Mouse (Mus musculus): ENCODE measurements around the gene Csf2rb2. TPM values are rescaled to one million over a fixed set of nuclear protein-coding genes. Genes with fewer than 3 reads are reported as not detected.

The Csf2rb2 gene
- 0.21 and 0.48 TPM in 2 replicates for polyA plus RNA-seq (2021; fragmentation: Nextera tagmentation)
- long read RNA-seq, experiment 1: 0 reads
- long read RNA-seq, experiment 2: 0 reads

DNA sequence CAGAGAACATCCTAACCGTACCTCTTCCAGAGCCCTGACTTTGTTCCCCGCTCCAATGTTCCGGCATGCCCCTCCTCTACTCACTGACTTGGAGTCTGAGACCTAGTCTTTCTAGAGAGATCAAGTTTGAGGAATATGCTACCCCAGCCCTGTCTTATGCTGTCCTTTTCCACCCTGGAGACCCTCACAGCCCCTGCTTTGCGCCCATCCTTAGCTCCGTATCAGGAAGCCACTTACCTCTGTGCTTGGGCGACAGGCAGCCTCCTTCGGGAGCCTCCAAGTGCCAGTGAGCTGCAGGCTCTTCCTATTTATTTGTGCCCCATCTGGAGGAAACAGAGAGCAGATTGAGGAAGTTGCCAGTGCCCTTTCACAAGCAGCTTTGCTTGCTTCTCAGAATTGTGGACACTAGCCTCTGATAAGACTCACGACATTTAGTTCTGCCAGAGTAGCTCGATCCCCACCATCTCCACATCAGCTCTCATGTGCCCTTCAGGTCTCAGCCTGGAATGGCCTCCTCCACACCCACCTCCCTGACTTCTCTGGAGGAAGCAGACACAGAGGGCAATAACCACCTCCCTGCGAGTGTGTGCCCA, at the start of gene Csf2rb2:
TSS of gene Csf2rb2 (minus strand) at position 381 of the 593 bp plus-strand sequence.

DNA sequence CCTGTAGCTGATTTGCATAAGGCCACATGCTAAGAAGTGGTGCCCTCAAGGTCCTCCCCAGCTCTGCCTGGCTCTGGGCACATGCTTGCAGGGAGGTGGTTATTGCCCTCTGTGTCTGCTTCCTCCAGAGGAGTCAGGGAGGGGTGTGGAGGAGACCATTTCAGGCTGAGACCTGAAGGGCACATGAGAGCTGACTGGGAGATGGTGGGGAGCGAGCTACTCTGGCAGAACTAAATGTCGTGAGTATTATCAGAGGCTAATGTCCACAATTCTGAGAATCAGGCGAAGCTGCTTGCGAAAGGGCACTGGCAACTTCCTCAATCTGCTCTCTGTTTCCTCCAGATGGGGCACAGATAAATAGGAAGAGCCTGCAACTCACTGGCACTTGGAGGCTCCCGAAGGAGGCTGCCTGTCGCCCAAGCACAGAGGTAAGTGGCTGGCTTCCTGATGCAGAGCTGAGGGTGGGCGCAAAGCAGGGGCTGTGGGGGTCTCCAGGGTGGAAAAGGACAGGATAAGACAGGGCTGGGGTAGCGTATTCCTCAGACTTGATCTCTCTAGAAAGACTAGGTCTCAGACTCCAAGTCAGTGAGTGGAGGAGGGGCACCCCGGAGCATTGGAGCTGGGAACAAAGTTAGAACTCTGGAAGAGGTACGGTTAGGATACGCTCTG, 20.3 kb upstream of the Csf2rb2 start, which contains the start of gene Csf2rb:
TSS of gene Csf2rb (plus strand) at position 82 of the 669 bp plus-strand sequence.

DNA sequence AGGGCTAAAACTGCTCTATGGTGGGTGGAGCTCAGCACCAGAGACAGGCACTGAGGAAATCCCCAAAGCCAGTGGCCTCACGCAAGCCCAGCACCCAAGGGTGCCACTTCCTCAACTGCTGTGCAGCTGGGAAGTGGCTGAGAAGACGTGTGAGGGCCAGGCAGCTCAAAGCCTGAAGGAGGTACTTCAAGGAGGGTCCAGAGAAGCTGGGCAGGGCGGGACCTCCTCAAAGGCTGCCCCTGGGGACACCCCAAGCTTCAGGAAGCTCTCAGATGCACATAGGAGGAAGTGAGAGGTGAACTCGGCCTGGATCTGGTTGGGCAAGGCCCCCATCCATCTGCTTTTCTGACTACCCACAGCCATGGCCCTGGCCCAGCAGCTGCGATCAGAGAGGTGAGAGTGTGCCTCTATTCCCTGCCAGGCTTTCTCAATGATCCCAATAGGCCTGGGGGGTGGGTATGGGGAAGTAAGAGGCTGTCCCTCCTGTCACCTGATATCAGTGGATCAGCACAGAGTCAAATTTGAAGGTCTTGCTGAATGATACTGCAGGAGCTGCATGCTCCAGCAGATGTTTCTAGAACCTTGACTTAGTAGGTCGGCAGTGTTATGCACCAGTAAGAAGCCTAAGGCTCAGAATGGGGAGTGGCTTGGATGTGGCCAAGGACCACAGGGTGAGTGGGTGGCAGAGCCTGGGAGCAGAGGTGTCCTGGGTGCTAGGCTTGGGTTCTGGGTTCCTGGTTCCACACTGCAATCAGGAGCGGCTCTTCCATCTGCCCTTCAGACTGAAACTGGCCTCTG, 60.6 kb downstream of the Csf2rb2 start, which contains the start of gene Ncf4:
TSS of gene Ncf4 (plus strand) at position 107 of the 798 bp plus-strand sequence.

Other genes with a start within 250 kb of the Csf2rb2 start
- 11.7 and 13.5 TPM in 2 replicates for gene Cacng2, start 185.7 kb downstream of the Csf2rb2 start, polyA plus RNA-seq (2021; fragmentation: Nextera tagmentation)
- gene Ift27, start 131.6 kb downstream of the Csf2rb2 start, polyA plus RNA-seq (2021; fragmentation: Nextera tagmentation): 50.6 and 63.3 TPM in 2 replicates
- gene Pvalb, start 99.3 kb downstream of the Csf2rb2 start, polyA plus RNA-seq (2021; fragmentation: Nextera tagmentation): 90.5 and 106 TPM in 2 replicates
- 1.5 and 2.0 TPM in 2 replicates for gene Ncf4, start 60.9 kb downstream of the Csf2rb2 start, polyA plus RNA-seq (2021; fragmentation: Nextera tagmentation)
- 0.68 and 0.89 TPM in 2 replicates for gene Csf2rb, start 20.0 kb upstream of the Csf2rb2 start, polyA plus RNA-seq (2021; fragmentation: Nextera tagmentation)
- gene Tex33, start 90.2 kb upstream of the Csf2rb2 start, polyA plus RNA-seq (2021; fragmentation: Nextera tagmentation): not detected in 2 replicates
- gene Tst, start 100.2 kb upstream of the Csf2rb2 start, polyA plus RNA-seq (2021; fragmentation: Nextera tagmentation): 97.1 and 101 TPM in 2 replicates
- 3.3 and 4.3 TPM in 2 replicates for gene Mpst, start 100.7 kb upstream of the Csf2rb2 start, polyA plus RNA-seq (2021; fragmentation: Nextera tagmentation)
- 34.9 and 167 TPM in 2 replicates for gene Kctd17, start 122.8 kb upstream of the Csf2rb2 start, polyA plus RNA-seq (2021; fragmentation: Nextera tagmentation)
- gene Tmprss6, start 162.9 kb upstream of the Csf2rb2 start, polyA plus RNA-seq (2021; fragmentation: Nextera tagmentation): 0.93 and 1.1 TPM in 2 replicates
- gene Il2rb, start 189.6 kb upstream of the Csf2rb2 start, polyA plus RNA-seq (2021; fragmentation: Nextera tagmentation): 0.05 and 0.06 TPM in 2 replicates
- 0.23 and 0.33 TPM in 2 replicates for gene C1qtnf6, start 225.7 kb upstream of the Csf2rb2 start, polyA plus RNA-seq (2021; fragmentation: Nextera tagmentation)
- 4.5 and 6.0 TPM in 2 replicates for gene Sstr3, start 239.0 kb upstream of the Csf2rb2 start, polyA plus RNA-seq (2021; fragmentation: Nextera tagmentation)

All from left cerebral cortex, adult 6 months (tissue).